Mouse (Mus musculus) forebrain, embryonic 11.5 days (tissue): ENCODE measurements around the gene Evi2a. TPM values are rescaled to one million over a fixed set of nuclear protein-coding genes. Genes with fewer than 3 reads are reported as not detected.

Source experiments
- ATAC-seq: fragments of 200-750 bp; cut with Nextera tagmentation; replicated peaks from 2 replicates; pipeline ENCODE4 v1.8.0; 2017; ENCODE audit warnings: moderate TSS enrichment; ENCODE audit not compliant: low FRiP score
- DNase-seq: peaks from one replicate; pipeline ENCODE4 v3.0.0-alpha.2; 2017; ENCODE audit warnings: low spot score
- H3K27ac ChIP-seq: fragments of 300-500 bp; sonication (generic); 2 replicates; pipeline ENCODE4 v1.5.1; 2014; ENCODE audit warnings: low read depth, low read length
- H3K27me3 ChIP-seq: fragments of 300-500 bp; sonication (generic); 2 replicates; pipeline ENCODE4 v1.6.1; 2014; ENCODE audit warnings: mild to moderate bottlenecking, low read length, mixed read lengths; ENCODE audit not compliant: control insufficient read depth, insufficient read depth
- H3K36me3 ChIP-seq: fragments of 300-500 bp; sonication (generic); 2 replicates; pipeline ENCODE4 v1.6.1; 2014; ENCODE audit warnings: mild to moderate bottlenecking, low read length, moderate library complexity, mixed read lengths; ENCODE audit not compliant: control insufficient read depth, insufficient read depth
- H3K4me1 ChIP-seq: fragments of 300-500 bp; sonication (generic); replicated peaks from 2 replicates; pipeline ENCODE4 v1.6.1; 2014; ENCODE audit warnings: low read length, mixed read lengths; ENCODE audit not compliant: control insufficient read depth, insufficient read depth
- H3K4me2 ChIP-seq: fragments of 300-500 bp; sonication (generic); 2 replicates; pipeline ENCODE4 v1.6.1; 2014; ENCODE audit warnings: low read depth, mild to moderate bottlenecking, low read length, moderate library complexity, mixed read lengths; ENCODE audit not compliant: severe bottlenecking
- H3K4me3 ChIP-seq: fragments of 300-500 bp; sonication (generic); 2 replicates; pipeline ENCODE4 v1.5.1; 2014; ENCODE audit warnings: low read depth, low read length
- H3K9ac ChIP-seq: fragments of 300-500 bp; sonication (generic); 2 replicates; pipeline ENCODE4 v1.6.1; 2014; ENCODE audit warnings: low read length
- H3K9me3 ChIP-seq: fragments of 300-500 bp; sonication (generic); 2 replicates; pipeline ENCODE4 v1.6.1; 2016; ENCODE audit warnings: low read length, mixed read lengths; ENCODE audit not compliant: control insufficient read depth
- WGBS: fragments of 180-500 bp; shearing (Covaris S2); extraction: QIAGEN DNeasy Blood & Tissue Kit; methylation state at CpG from one replicate; pipeline ENCODE4 v1.1.7; 2014; 5-methylcytosine and 5-hydroxymethylcytosine counted together
- polyA plus RNA-seq: library from polyadenylated mRNA; unstranded; fragments of >200 nt; fragmentation: Nextera tagmentation; extraction: Ambion mirVana; gene quantifications from 2 replicates; pipeline ENCODE4 v1.2.1, GENCODE M21; 2014

Gene Evi2a
- polyA plus RNA-seq, 1 experiment from 2014 or later, result 3.2 TPM

DNA sequence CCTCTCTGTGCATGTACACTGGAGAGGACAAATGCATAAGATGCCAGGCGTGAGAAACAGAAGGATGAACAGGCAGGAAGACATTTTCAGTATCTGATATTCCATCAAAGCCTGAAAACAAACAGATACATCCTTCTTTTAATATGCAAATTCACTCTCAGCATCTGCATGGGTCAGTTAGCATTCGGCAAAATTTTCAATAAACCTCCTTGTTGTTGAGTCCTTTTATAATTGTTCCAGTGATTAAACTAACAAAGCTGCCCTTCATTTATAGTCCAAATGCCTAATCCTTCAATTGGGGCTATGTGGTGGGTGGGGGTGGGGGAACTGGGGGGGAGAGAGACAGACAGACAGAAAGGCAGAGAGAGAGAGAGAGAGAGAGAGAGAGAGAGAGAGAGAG lies 27.5 kb downstream of the Evi2a start:
- no peak for ATAC-seq
- Histone ChIP-seq H3K9me3 (no peaks in the 10 kb centered on the region), H3K36me3 (no peaks in the 10 kb centered on the region), H3K9ac (no peak overlapping the region), H3K4me3 (no peak overlapping the region), H3K4me1 (peaks cover 5% of the 10 kb centered on the region; the same call in 1 of the 2 replicates), H3K4me2 (no peak overlapping the region), H3K27me3 (no peaks in the 10 kb centered on the region), H3K27ac (no peak overlapping the region; the same call in 1 of the 2 replicates)
- DNase-seq, result no peak
- 21% methylated on average over 2 of the region's 2 CpGs for WGBS

DNA sequence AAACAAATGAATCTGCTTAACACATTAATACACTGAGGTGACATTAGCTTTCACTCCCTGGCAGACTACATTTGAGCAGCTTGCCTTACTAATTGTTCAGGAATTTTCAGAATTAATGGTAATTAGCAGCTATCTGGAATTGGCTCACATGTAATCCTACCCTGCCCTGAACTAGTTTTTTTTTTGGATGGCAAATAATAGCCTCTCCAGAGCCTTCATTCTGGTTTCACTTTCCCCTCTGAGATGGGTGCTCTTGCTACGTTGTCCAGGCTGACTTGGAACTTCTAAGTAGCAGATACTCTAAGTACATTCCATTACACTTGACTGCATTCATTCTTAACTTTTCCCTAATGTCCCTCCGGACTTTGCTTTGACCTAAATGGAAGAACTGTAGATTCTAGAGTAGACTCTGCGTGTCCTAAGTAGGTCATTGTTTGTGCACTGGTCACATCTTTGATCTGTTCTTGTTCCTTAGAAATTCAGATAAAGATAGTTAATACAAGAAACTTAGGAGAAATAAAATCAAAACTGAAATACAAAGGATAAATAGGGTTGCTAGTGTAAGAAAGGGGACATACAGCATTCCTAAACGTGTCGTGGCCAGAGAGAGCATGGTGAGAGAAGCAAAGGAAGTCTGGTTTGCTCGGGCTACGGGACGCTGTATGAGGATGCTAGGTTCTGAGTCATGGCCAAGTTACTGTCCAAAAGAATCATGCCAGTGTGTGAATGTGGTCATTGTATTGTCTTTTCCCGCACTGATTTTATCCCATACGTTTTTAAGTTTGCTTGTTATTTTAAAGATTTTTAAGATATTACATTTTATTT lies 35.2 kb downstream of the Evi2a start:
- WGBS, result 56% methylated on average over 10 of the region's 10 CpGs
- H3K9ac ChIP-seq, result no peak overlapping the region
- no peaks in the 10 kb centered on the region for H3K36me3 ChIP-seq
- H3K27me3 ChIP-seq, result no peaks in the 10 kb centered on the region
- no peak overlapping the region for H3K27ac ChIP-seq
- DNase-seq (no peak), ATAC-seq (no peak)
- no peak overlapping the region for H3K4me3 ChIP-seq
- 0 out of 2 replicates have a peak, but pooled peaks cover 1% of the 10 kb centered on the region for H3K4me1 ChIP-seq
- no peak overlapping the region for H3K4me2 ChIP-seq
- no peaks in the 10 kb centered on the region for H3K9me3 ChIP-seq

DNA sequence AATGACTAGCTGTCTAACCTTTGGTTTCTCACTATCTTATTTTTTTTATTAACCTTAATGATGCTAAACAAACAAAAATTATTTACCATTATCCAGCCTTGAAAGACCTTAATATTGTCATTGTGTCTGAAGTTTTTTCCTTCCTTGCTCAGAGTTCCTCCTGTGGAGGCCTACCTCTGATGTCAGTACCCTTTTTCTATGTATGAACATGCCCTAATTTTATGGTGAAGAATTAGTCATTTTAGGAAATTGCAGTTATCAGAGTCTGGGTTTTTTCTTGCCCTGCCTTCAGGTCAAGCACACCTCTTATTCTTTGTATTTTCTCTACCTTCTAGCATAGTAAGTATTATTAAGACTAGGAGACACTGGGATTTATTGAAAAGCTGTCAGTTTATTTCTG lies 45.7 kb downstream of the Evi2a start:
- no peak for ATAC-seq
- Histone ChIP-seq H3K4me2 (no peak overlapping the region), H3K36me3 (no peaks in the 10 kb centered on the region; the same call in 1 of the 2 replicates)

DNA sequence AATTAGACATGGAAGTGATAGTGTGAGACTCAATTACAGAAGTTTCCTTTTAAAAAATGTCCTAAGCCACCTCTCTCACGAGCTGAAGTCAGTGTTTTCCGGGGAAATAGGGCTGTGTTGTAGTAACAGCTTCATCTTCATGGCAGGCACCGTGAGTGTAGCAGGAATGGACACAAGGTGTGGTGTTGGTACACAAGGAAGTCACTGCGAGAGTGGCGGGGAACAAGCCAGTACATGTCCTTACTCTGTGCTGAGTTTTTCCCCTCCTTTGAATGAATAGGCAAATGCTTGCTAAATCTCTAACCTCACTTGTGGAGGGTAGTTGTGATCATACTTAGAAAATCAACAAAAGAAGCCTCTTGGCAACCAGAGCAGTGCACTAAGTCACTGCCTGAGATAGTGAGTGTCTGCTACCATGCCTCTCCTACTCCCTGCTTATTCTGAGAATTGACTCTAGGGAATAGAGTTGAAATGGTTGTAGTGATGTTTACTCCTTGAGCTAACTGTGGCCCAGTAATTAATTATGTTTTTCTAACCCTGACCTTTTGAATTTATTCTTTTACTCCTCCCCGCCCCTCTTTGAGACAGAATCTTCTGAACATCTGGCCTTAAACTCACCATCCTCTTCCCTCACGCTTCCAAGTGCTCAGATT lies 46.4 kb downstream of the Evi2a start:
- H3K9ac ChIP-seq, result no peak overlapping the region
- no peaks in the 10 kb centered on the region for H3K4me1 ChIP-seq
- H3K27ac ChIP-seq, result no peak overlapping the region
- no peaks in the 10 kb centered on the region for H3K9me3 ChIP-seq
- no peaks in the 10 kb centered on the region for H3K27me3 ChIP-seq
- ATAC-seq (no peak), DNase-seq (no peak)
- no peak overlapping the region for H3K4me2 ChIP-seq
- 87% methylated on average over 7 of the region's 7 CpGs for WGBS
- H3K4me3 ChIP-seq, result no peak overlapping the region
- no peaks in the 10 kb centered on the region; the same call in 1 of the 2 replicates for H3K36me3 ChIP-seq

More for the DNA sequence above, 45.7 kb downstream of the Evi2a start:
- Histone ChIP-seq H3K27ac (no peak overlapping the region), H3K9me3 (no peaks in the 10 kb centered on the region), H3K9ac (no peak overlapping the region), H3K4me1 (no peaks in the 10 kb centered on the region), H3K27me3 (no peaks in the 10 kb centered on the region), H3K4me3 (no peak overlapping the region)
- no peak for DNase-seq

DNA sequence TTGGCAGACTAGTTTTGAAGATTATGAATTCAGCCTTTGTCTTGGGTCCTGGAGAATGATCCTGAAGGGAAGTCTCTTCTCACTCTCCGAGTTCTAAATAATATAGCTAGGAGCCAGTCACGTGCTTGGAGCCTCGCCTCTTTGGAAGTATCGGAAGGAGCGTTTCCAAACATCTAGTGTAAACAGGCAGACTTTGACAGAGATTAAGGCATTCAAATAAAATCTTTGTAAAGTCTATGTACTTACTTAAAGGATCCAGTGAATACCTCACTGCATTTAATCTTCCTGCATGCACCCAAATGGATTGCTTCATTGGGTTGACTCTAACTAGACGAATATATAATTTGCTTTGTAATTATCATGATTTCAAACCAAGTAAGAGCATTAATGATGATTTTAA lies 47.0 kb downstream of the Evi2a start:
- Histone ChIP-seq H3K27me3 (no peaks in the 10 kb centered on the region), H3K4me1 (no peaks in the 10 kb centered on the region), H3K27ac (no peak overlapping the region), H3K36me3 (no peaks in the 10 kb centered on the region; the same call in 1 of the 2 replicates), H3K9ac (no peak overlapping the region), H3K4me2 (no peak overlapping the region), H3K4me3 (no peak overlapping the region), H3K9me3 (no peaks in the 10 kb centered on the region)
- ATAC-seq (no peak), DNase-seq (no peak)
- WGBS, result 95% methylated on average over 6 of the region's 6 CpGs

Other genes with a start within 250 kb of the Evi2a start
- 0.40 TPM in 1 of 2 replicates, not detected in the other for gene Gm9964, start 233.7 kb downstream of the Evi2a start, polyA plus RNA-seq
- 10.1 and 10.4 TPM in 2 replicates for gene Nf1, start 190.9 kb downstream of the Evi2a start, polyA plus RNA-seq
- gene Omg, start 26.5 kb downstream of the Evi2a start, polyA plus RNA-seq, result 0.39 and 1.1 TPM in 2 replicates
- 0.21 and 0.57 TPM in 2 replicates for gene Evi2b, start 6.8 kb downstream of the Evi2a start, polyA plus RNA-seq
- gene Evi2, start within 50 bp of the Evi2a start, polyA plus RNA-seq, result 0.72 and 1.3 TPM in 2 replicates
- gene Rab11fip4, start 60.6 kb upstream of the Evi2a start, polyA plus RNA-seq, result 16.0 and 16.8 TPM in 2 replicates